8 mouse cellular contexts compared by ENCODE assay signal in the genomic region with DNA sequence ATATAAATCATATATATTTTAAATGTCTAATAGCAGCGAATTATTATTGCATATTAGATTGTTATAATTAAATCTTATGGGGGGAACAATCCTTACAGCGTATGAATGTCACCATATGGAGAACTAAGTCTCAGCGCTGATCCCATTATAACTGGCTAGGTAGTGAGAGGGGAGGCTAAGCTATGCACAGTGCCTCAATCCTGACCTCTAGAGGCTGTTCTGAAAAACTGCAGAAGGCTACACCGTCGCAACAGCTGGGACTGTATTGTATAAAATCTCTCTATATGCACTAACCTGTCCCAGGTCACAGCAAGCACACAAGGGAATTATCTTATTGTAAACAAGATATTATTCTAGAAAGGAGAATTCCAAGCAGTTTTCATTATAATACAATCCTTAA.
A peak's percentile ranks its signal among the peaks of the same experiment; 100 is the strongest.
DNase-seq lines count a peak whose midpoint lies in the region; ATAC-seq and TF ChIP-seq lines count a peak whose summit lies in the region.

No protein-coding gene starts in this region.

- no peak overlapping the region for H3K27ac ChIP-seq in hindbrain, embryonic 13.5 days
- no peak overlapping the region for H3K27ac ChIP-seq in small intestine, adult 2 months (ENCODE audit: insufficient read depth, low read depth, low read length)

- TF ChIP-seq POLR2A in small intestine, adult 2 months (IDR thresholded peaks at IDR 0.05; ENCODE audit: low read depth, low read length): no peak

- H3K9ac ChIP-seq in hindbrain, embryonic 13.5 days: no peak overlapping the region

- peak; percentile 71 for DNase-seq in CD4-positive, CD25-positive, alpha-beta regulatory T cell, adult 2 months (ENCODE audit: low read depth, low spot score)
- DNase-seq in R1 (ENCODE audit: low read depth, low spot score): peak; percentile 75
- peak; percentile 71 for DNase-seq in embryo, embryonic 11 days
- peak; percentile 6 for DNase-seq in layer of hippocampus, adult 9-11 months

- H3K36me3 ChIP-seq in hindbrain, embryonic 13.5 days: no peaks in the 10 kb centered on the region
- H3K36me3 ChIP-seq in small intestine, adult 2 months (ENCODE audit: control insufficient read depth, insufficient read depth, low read length): no peaks in the 10 kb centered on the region

- peak; percentile 92 for ATAC-seq in hindbrain, embryonic 13.5 days (ENCODE audit: low FRiP score)
- peak; percentile 97 for ATAC-seq in megakaryocyte progenitor cell, adult 5-6 weeks (replicated peaks; ENCODE audit: poor library complexity)
- ATAC-seq in erythroid progenitor cell, adult 5-6 weeks (replicated peaks; ENCODE audit: low FRiP score, poor library complexity, severe bottlenecking): no peak

- H3K27me3 ChIP-seq in hindbrain, embryonic 13.5 days: no peaks in the 10 kb centered on the region
- no peaks in the 10 kb centered on the region for H3K27me3 ChIP-seq in small intestine, adult 2 months (ENCODE audit: control insufficient read depth, insufficient read depth, low read length)

- H3K4me3 ChIP-seq in hindbrain, embryonic 13.5 days: no peak overlapping the region
- H3K4me3 ChIP-seq in small intestine, adult 2 months (ENCODE audit: low read depth, low read length): no peak overlapping the region

- no peak overlapping the region for H3K4me2 ChIP-seq in hindbrain, embryonic 13.5 days

- peaks cover 7% of the 10 kb centered on the region for H3K4me1 ChIP-seq in hindbrain, embryonic 13.5 days (replicated peaks)
- peaks cover 7% of the 10 kb centered on the region; the same call in 1 of the 2 replicates for H3K4me1 ChIP-seq in small intestine, adult 2 months (ENCODE audit: control insufficient read depth, insufficient read depth, insufficient read length, low read length)

- TF ChIP-seq CTCF in small intestine, adult 2 months (IDR thresholded peaks at IDR 0.05; ENCODE audit: extremely low read depth, insufficient read length, insufficient replicate concordance, low read depth, low read length): peak; percentile 57

- 14% methylated on average over 5 of the region's 5 CpGs for WGBS in hindbrain, embryonic 13.5 days
- WGBS in small intestine, adult 2 months: 11% methylated on average over 5 of the region's 5 CpGs

- H3K9me3 ChIP-seq in hindbrain, embryonic 13.5 days: no peaks in the 10 kb centered on the region

Comparison
In these comparisons a context has a peak if more than half of its experiments do, and no peak if none do; other contexts are left out.
1. DNase-seq: peak in every context shown above with its lines; median percentile 75 in R1; 71 in CD4-positive, CD25-positive, alpha-beta regulatory T cell, adult 2 months; 71 in embryo, embryonic 11 days; 6 in layer of hippocampus, adult 9-11 months.